Mouse (Mus musculus) gastrocnemius, postnatal 36 days (tissue): Measurements from ENCODE around the gene Akt1. TPM values are rescaled to one million over a fixed set of nuclear protein-coding genes. Genes with fewer than 3 reads are reported as not detected.

Source experiments
- DNase-seq, 2 experiments: peaks; one replicate each; pipeline ENCODE4 v3.0.0; 2022
- intact Hi-C: fragments of 180-260 bp; cut with DNase I; formaldehyde crosslinking; loops from one replicate; pipeline ENCODE4 v1.15.1; 2025
- long read RNA-seq, 2 experiments: library from polyadenylated mRNA; stranded (forward); transcript quantifications; one replicate each; pipeline ENCODE4 v2.0.0; 2021
- total RNA-seq, 2 experiments: library from RNA; stranded (reverse); gene quantifications; 2 replicates each; pipeline ENCODE4 v1.2.3; 2021

Akt1 gene
- 10 to 100 TPM; 49.9 to 55.7 TPM for total RNA-seq
- long read RNA-seq, experiment 1, transcript Akt1-201 (14 exons, 2,690 nt), result major isoform, 42 of 50 reads
- long read RNA-seq, experiment 1, partial matches to known transcripts, result 3 of 50 reads
- long read RNA-seq, experiment 1, other reads (novel, unspliced or antisense), result 5 of 50 reads
- long read RNA-seq, experiment 2, transcript Akt1-201 (14 exons, 2,690 nt), result major isoform, 72 of 87 reads
- long read RNA-seq, experiment 2, partial matches to known transcripts, result 3 of 87 reads
- long read RNA-seq, experiment 2, other reads (novel, unspliced or antisense), result 12 of 87 reads

GRCm38 (mm10) chr12:112674132-112675011, at the start of gene Akt1:
Gene Akt1 (minus strand): TSS chr12:112674884.
- intact Hi-C loops, result loop anchor here (2.0 kb wide), 1 partner anchor 14 kb away; no protein-coding TSS in a partner anchor
- peak; percentile 38 to 57 for DNase-seq

GRCm38 (mm10) chr12:112724077-112724805, 49.6 kb upstream of the Akt1 start:
- peak in 1 of 2 experiments; percentile 51 for DNase-seq
- intact Hi-C loops, result no loop called here

GRCm38 (mm10) chr12:112723445-112723844, 48.8 kb upstream of the Akt1 start:
- DNase-seq, result no peak
- intact Hi-C loops, result no loop called here

- intact Hi-C loops, result no loop called here
- no peak for DNase-seq
Observed at GRCm38 (mm10) chr12:112723028-112723330, 48.3 kb upstream of the Akt1 start.

GRCm38 (mm10) chr12:112722240-112723027, 47.8 kb upstream of the Akt1 start:
- DNase-seq, result peak; percentile 38 to 39
- intact Hi-C loops, result no loop called here

- intact Hi-C loops, result no loop called here
- no peak for DNase-seq
Observed at GRCm38 (mm10) chr12:112721424-112722239, 46.9 kb upstream of the Akt1 start.

GRCm38 (mm10) chr12:112720890-112721423, 46.3 kb upstream of the Akt1 start:
- DNase-seq, result no peak
- intact Hi-C loops, result no loop called here

GRCm38 (mm10) chr12:112720216-112720615, 45.5 kb upstream of the Akt1 start, which contains the start of gene Cep170b:
Gene Cep170b (plus strand): TSS chr12:112720455.
- DNase-seq, result no peak
- intact Hi-C loops, result no loop called here

- no peak for DNase-seq
- intact Hi-C loops, result no loop called here
Observed at GRCm38 (mm10) chr12:112718995-112719394, 44.3 kb upstream of the Akt1 start.

- peak; percentile 30 to 46 for DNase-seq
- intact Hi-C loops, result no loop called here
Observed at GRCm38 (mm10) chr12:112717140-112717539, 42.5 kb upstream of the Akt1 start.

GRCm38 (mm10) chr12:112713984-112714383, 39.3 kb upstream of the Akt1 start:
- DNase-seq, result no peak
- intact Hi-C loops, result no loop called here

GRCm38 (mm10) chr12:112707573-112707869, 32.8 kb upstream of the Akt1 start:
- DNase-seq, result no peak
- intact Hi-C loops, result loop anchor here (2.0 kb wide), 1 partner anchor 51 kb away; no protein-coding TSS in a partner anchor

- intact Hi-C loops, result loop anchor here (2.0 kb wide), 1 partner anchor 50 kb away; no protein-coding TSS in a partner anchor
- DNase-seq, result peak; percentile 86 to 88
Observed at GRCm38 (mm10) chr12:112706704-112707572, 32.3 kb upstream of the Akt1 start.

- intact Hi-C loops, result no loop called here
- no peak for DNase-seq
Observed at GRCm38 (mm10) chr12:112702374-112703320, 28.0 kb upstream of the Akt1 start.

GRCm38 (mm10) chr12:112700522-112700921, 25.8 kb upstream of the Akt1 start:
- DNase-seq, result no peak

GRCm38 (mm10) chr12:112696806-112697425, 22.2 kb upstream of the Akt1 start:
- no peak for DNase-seq
- intact Hi-C loops, result no loop called here

More at GRCm38 (mm10) chr12:112700522-112700921, 25.8 kb upstream of the Akt1 start:
- intact Hi-C loops, result no loop called here

GRCm38 (mm10) chr12:112694127-112694475, 19.4 kb upstream of the Akt1 start:
- intact Hi-C loops, result no loop called here
- DNase-seq, result no peak
